Mouse (Mus musculus) thymus, postnatal 14 days (tissue): ENCODE results near the gene Fxr2.

Source experiments
- DNase-seq: peaks from one replicate; pipeline ENCODE4 v3.0.0; 2021

Fxr2 gene

DNA sequence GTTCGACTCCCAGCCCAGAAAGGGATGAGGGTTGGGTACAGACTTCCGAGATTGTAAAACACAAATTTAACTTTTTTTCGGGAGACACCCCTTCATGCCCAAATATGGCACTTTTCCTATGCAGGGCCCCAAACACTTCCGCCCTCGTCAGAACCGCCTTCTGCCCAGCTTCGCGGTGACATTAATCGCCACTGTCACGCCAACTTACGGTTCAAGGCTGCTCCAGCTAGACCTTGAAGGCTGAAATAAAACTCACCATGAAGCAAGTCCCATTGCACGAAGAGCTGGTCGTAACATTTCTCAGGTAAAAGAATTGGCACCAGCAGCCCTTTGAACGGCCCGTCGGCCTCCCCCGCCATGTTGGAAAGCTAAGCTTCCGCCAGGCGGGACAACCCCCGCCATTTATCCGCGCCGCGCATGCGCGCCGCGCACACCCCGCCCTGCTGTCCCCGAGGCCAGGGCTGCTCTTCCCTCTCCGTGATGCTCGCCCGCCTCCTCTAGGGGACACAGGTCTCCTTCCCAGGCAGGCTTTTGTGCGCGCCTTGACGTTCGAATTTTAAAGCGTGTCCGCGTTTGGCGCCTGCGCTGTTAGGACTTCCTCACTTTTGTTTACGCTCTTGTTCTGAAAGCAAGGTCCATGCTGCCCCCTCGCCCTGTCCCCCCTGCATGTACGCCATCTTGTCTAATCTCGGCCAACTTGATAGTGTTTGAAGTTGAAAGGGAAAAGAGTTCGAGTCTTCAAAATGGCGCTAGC, 29.6 kb downstream of the Fxr2 start, which contains the start of gene Mpdu1:
TSS of gene Mpdu1 (minus strand) at position 430 of the 754 bp plus-strand sequence.
- DNase-seq: peak; percentile 96

DNA sequence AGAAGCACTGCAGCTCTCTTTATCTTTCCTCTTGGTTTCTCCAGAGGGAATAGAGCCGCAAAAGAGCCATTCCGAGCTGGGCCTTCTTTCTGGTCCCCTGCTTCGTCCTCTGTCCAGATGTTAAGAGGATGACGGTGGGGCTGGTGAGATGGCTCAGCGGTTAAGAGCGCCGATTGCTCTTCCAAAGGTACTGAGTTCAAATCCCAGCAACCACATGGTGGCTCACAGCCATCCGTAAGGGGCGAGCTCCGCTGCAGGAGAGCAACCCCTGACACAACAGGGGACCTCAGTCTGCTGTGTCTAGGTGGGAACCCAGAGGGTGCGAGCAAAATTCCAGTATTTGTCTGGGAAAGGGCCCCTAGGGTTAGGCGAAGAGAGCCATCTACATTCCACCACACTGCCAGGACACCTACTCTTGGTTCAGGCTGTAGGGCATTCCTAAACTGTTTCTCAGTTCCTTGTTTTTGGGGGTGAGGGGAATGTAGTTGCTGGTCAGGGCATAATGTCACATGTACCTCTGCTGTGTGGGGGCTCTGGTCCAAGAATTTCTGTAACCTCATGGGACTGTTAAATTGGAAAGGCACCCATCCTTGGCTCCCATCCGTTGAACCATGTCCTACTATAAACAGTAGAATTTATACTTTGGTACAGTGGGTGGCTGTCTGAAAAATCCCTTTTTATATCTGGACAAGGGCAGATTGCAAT, 30.3 kb downstream of the Fxr2 start:
- no peak for DNase-seq

DNA sequence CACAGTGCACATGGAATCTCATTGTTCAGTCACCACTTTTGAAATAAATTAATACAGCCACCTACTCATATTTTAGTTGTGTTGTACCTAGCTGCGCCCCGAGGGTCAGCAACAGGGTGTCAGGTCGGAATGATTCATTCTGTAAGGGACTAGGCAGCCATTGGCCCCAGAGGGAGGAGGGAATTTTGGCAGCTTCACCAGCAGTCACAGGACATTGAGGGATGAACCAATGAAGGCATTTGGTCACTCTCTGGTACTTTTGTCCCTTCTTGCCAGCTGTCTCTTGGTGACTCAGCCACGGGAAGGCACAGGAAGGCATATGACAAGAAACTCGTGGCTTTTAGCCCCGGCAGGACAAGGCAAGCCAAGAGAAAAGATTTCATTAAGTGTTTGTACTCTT, 31.0 kb downstream of the Fxr2 start:
- DNase-seq: no peak

DNA sequence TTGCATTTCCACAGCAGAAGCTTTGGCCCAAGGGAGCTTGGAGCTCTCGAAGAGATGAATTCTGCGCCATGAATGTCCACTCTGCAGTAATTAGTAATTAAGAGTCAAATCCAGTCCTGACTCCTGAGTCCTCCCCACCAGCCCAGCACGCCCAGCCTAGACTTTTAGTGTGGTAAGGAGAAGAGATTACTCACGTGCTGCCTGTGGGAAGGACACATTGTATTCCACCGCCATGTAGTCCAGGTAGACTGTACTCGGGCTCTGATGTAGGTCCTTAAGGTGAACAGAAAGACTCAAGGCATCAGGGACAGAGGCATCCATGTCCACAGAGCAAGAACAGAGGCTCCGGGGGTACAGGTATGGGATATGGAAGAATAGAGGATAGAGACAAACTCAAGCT, 32.1 kb downstream of the Fxr2 start:
- no peak for DNase-seq

DNA sequence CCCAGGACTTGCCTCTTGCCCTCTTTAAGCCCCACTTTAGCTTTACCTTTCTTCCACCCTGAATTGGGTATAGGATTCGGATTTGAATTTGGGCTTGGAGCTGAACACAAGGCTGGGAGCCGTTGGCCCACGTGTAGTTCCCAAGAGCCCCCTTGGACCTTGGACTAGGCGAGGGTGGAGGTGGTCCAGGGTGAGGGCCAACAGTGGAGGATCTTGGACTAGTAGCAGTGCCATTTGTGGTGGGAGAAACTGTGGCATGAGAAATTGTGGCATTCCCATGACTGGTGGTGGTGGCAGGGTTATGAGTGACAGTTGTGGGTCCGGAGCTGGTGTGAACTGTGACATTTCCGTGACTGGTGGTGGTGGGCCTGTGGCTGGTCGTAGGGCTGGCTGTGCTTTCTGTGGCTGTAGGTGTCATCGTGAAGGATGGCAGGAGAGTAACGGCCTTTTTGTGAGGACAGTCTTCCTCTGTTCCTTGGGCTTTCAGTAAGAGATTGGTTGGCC, 32.7 kb downstream of the Fxr2 start:
- DNase-seq: no peak

DNA sequence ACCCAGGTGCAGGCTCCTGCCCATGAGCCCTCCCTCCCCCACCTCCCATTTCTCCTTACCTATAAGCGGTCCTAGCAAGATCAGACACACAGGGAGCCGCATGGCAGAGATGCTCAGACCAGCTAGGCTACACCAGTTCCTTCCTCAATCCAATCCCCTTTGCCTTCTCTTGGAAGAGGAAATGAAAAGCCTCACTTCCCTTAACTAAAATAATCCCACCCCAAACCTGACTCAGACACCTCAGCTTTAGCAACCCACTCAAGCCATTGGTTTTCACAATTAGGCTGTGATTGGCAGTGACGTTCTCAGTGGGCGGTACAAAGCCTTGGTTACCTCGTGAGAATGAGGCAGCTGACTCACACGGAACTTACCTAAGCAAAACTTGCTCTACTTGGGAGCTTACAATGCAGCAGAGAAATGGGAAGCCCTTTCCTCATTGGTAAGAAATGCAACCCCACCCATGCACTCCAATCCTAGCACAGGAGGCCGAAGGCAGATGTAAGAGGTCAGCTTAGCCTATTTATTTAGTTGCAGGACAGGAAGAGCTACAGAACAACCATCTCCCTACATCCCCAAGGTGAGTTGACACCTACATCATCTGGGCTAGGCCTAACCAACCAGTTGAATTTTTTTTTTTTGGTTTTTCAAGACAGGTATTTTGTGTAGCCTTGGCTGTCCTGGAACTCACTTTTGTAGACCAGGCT, 33.3 kb downstream of the Fxr2 start, which contains the start of gene Cd68:
TSS of gene Cd68 (minus strand) at position 193 of the 704 bp plus-strand sequence.
- peak; percentile 40 for DNase-seq

DNA sequence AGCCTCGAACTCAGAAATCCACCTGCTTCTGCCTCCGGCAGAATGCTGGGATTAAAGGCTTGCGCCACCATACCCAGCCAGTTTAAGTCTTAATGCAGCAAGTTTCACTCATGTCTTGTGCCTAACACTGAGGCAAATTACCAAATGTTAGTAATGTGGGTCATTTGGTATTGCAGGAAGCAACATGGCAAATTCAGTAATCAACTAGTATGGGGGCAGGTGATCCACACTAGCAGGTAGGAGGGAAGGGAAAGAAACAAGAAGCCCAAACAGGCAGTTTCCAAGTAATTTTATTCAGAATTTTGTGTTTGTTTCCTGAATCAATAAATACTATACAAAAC, 33.8 kb downstream of the Fxr2 start:
- DNase-seq: no peak

DNA sequence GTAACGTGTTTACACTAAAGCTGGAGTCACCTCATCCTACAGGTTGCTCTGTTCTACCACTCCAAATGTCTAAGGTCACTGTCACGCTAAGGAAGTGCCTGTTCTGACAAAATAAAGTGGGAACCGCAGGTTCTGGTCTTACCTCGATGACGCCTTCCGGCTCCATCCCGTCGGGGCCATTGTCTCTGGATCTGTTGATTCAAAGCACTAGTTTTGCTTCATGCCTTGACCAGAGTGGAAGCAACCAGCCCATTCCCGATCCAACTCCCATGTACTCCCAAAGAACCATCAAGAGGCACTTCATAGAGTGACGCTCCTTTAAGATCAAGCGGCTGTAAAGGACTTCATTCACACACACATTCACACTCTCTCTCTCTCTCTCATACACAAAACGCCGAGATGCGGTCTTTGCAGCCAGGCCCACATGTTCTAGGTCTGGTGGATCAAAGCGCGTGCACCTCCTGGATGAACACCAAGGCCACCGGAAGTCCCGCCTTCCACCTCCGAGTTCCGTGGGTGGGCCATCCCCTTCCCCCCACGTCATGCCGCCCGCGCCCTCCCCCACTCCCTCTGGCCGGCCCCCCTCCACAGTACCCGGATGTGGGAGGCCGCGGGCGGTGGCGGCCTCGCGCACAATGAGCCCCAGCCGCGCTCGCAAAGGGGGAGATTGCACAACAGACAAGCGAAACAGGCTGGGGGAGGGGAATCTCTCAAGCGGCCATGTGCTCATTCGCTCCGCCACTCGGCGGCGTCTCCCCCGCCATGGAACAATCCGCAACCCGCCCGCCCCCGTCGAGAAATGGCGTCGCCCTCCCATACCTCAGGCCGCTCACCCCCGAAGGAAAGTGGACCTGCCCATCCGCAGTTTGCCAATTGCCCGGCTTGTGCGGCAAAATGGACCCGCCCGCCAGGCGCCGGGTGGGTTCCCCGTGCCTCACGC, 38.3 kb downstream of the Fxr2 start:
- peak; percentile 98 for DNase-seq

DNA sequence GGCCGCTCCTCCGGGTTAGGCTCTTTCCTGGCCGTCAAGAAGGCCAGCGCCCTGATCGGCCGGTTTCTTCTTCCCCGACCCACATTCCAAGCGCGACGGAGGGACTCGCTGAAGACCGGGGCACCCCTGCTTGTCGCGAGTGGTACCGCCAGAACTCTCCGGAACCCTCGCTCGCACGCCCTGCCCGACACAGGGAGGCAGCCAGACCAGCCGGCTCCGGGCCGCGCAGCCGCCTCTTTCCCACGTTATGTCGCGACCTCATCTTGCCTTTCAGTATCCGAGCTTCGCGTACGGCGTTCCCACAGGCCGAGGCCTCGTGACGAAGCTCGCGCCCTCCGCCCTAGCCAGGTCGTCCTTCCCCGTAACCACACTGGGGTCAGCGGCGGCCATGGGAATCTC, 38.9 kb downstream of the Fxr2 start:
- no peak for DNase-seq

DNA sequence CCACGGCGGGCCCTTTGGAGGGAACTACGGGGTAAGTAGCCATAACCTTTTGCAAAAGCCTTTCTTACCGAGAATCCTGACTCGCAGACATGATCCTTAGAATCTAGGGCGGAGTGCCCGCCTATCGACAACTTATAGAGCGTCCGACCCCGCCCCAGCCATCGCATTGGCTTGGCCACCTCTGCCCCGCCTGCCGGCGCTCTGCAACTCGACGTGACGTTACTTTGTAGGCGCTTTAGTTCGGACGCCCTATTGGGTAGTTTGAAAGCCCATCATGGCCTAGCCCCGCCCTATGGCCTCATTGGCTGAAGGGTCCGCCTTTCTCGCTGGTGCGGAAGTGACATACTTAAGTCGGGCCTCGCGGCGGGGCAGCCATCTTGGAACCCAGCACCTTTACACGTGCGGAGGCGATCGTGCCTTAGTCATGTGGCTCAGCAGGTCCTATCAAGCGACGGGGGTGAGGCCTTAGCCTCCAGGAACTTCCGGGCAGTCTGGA, 39.5 kb downstream of the Fxr2 start, which contains the start of gene Eif4a1:
TSS of gene Eif4a1 (minus strand) at position 213 of the 496 bp plus-strand sequence.
- peak; percentile 99 for DNase-seq

DNA sequence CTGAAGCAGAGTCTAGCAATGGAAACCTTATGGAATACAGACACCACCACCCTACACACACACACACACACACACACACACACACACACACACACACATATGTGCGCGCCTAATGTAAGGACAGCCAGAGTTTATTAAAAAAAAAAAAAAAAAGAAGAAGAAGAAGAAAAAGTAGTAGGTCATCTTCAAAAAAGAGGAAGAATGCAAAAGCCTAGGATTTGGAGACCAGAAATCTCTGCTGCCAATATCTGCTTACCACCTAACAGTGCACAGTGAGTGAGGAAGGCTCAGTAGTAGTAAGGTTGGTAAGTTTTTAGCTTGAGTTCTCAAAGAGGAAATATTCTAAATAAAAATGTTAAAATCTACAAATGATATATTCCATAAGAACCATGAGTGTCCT, 46.4 kb downstream of the Fxr2 start:
- DNase-seq: no peak

DNA sequence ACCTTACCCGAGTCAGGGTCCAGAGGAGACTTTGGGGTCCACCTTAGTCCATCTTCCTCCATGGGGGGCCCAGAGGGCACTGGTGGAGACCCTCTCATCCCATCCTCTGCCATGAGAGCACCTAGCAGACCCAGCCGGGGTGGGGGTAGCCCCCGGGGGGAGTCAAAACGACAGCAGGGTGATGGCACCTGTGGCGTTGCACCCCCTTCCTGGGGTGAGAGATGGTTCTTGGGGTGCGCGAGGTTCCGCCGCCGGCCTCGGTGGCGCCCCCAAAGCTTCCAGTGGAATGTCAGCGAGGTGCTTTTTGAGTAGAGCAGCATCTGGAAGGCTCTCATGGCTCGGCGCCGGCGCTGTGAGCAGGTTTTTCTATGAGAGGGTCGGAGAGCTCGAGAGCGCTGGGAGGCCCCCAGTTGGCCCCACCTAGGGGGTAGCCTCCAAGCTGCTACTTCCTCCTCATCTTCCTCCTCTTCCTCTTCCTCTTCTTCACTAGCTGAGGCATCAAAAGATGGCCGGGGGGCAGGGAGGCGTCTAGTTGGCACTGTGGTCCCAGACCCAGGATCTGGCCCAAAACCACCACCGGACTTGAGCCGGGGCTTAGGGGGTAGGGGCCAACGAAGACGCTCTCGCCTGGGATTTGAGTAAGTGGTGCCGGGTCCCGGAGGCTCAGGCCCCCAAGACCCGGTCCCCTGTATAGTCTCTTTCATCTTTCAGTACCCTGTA, 47.5 kb downstream of the Fxr2 start:
- DNase-seq: peak; percentile 15

DNA sequence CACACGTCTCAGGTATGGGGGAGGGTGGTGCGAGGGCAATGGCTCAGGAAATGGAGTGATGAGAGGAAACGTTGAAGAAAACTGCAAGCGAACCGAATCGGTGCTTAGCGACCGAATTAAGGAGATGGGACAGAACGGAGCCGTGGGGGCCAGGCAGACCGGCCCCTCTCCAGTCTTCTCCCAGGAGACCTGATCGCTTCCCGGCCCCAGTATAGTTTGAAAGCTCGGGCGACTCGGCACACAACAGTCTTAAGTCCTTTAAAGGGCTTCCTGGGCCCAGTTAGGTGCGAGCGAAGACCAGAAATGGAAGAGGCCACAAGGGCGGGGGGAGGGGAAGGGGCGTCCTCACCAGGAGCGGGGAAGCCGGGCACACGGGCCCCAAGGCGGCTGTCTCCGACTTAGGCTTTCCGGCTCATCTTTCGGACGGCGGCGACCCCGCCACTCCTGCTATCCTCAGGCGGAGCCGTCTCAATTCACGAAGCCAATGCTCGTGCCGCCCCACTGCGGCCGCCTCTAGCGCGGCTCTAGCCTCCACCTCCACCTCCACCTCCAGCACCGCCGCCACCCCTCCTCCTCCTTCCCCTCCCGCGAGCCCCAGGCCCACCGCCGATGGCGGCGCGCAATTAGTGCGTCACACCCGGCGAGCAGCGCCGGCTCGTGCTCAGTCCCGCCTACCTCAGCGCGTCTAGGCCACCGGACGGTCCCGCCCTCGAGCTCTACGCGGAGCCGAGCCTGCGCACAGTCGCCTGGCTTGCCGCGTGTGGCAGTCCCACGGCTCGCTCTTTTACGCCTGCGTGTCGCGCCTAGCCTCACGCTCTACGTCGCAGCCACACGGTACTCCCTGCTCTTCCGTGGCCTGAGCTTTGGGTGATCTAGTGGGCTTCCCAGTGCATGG, 48.8 kb downstream of the Fxr2 start, which contains the start of gene Senp3:
TSS of gene Senp3 (minus strand) at position 771 of the 895 bp plus-strand sequence.
- DNase-seq: peak; percentile 98

DNA sequence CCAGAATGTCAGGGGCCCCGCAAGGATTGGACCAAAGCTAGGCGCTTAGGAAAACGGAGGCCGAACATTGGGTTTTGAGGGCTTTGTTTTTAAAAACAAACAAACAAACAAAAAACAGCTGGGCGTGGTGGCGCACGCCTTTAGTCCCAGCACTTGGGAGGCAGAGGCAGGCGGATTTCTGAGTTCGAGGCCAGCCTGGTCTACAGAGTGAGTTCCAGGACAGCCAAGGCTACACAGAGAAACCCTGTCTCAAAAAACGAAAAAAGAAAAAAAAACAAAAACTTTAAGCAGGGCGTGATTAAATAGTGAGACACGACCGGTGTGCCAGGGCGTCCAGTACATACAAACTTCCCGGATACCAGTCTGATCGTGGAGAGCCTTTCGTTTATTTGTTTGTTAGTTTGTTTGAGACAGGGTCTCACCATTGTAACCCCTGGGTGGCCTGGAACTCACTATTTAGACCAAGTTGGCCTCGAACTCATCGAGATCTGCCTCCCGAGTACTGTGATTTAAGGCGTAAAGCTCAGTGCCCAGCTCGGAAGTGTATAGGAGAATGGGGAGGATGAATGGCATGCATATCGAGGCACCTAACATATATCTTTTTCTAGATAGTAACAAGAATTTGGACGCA, 49.5 kb downstream of the Fxr2 start:
- DNase-seq: no peak

DNA sequence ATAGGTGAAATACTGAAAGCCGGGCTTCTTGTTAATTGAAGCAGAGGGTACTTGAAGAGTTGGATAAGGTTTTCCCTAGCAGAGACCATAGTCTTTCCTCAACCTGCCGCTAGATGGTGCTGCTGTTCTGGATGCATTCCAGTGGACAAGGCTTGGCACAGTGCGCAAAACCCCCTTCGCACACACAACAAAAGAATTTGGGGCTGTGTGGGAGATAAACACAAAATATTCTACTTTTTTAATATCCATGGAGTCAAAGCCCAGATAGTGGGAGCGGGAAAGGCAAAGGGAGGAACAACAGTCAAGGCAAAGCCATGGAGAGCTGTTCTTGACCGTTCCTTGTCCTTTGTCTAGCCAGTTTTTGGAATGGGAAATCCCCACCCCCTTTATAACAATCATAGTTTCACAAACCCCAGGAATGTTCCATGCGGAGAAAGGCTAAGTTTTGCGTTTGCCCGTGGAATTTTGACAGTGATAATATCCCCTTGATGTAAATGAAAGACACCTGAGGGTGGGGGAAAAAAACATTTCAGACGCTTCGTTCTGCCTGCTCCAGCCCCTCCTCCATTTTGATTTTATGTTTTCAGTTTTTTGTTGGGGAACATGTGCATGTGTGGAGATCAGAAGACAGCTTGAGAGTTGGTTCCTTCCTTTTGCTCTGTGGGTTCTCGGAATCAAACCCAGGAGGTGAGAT, 50.2 kb downstream of the Fxr2 start:
- DNase-seq: peak; percentile 88

DNA sequence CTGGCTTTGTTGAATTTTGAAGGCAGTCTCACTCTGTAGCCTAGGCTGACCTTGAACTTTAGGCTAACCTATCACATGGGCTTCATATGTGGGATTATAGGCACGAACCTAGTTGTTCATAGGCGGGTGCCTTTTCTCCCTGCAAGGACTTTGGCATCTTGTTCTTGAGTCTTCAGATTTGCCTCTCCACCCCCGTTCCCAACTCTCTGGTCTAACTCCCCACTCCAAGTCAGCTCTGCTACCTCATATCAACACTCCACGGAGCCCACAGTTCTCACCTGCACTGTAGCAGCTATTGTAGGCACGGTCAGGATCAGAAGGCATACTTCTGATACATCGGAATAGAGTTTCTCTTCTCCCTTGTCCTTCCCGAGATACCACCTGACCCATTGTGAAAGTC, 50.8 kb downstream of the Fxr2 start:
- no peak for DNase-seq

DNA sequence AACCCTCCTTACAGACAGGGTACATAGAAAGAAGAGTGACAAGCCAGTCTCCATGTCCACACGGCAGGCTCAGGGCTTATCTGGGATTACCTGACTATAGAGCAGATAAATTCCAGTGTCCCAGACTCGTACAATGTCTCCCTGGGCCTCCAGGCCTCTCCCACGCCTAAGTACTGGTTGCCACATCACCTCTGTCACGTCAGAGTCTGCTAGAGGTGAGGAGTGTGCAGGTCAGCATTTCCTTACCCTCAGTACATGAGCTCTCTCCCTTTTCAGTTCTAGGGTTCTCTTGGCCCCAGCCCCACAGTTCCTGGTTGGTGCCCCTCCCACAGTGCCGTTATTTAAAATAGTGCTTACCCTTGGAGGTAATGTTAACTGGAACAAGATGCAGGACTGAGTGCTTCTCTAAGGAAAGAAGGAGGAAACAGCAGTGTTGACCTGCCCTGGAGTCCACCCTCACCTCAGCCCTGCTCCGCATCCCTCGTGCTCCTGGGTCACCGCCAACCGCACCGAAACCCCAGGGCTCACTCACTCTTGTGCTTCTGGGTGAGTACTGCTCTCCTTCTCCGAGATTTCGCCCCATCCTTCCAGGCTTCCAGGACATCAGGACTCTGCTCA, 51.4 kb downstream of the Fxr2 start:
- DNase-seq: no peak

DNA sequence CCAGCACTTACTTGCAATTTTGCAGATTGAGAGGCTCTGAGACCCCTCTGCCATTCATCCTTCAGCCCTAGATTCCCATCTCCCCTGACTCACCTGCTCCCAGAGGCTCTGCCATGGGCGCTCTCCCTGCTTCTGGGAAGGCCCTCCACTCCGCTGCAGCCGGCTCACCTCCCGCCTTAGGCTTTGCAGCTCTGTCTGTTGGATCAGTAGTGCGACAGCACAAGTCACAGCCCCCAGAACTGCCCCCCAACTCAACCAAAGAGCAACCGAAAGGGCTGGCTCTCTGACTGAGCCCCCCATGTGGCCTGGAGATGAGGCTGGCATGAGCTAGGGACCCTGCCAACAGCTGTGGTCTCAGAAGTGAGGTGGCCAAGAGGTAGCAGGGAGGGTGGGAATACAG, 52.1 kb downstream of the Fxr2 start:
- DNase-seq: no peak
